Mouse (Mus musculus) forebrain, embryonic 13.5 days (tissue): Measurements from ENCODE around the gene Paxx. TPM values are rescaled to one million over a fixed set of nuclear protein-coding genes. Genes with fewer than 3 reads are reported as not detected.

Source experiments
- ATAC-seq: fragments of 200-750 bp; cut with Nextera tagmentation; 2 replicates; pipeline ENCODE4 v1.8.0; 2017
- H3K27ac ChIP-seq: fragments of 300-500 bp; sonication (generic); 2 replicates; pipeline ENCODE4 v1.5.1; 2015; ENCODE audit warnings: inconsistent platforms, mild to moderate bottlenecking, moderate library complexity
- H3K27me3 ChIP-seq: fragments of 300-500 bp; sonication (generic); 2 replicates; pipeline ENCODE4 v1.6.1; 2015; ENCODE audit warnings: mild to moderate bottlenecking, inconsistent platforms
- H3K36me3 ChIP-seq: fragments of 300-500 bp; sonication (generic); 2 replicates; pipeline ENCODE4 v1.6.1; 2015; ENCODE audit warnings: mild to moderate bottlenecking, inconsistent platforms; ENCODE audit not compliant: poor library complexity, severe bottlenecking
- H3K4me1 ChIP-seq: fragments of 300-500 bp; sonication (generic); 2 replicates; pipeline ENCODE4 v1.6.1; 2015; ENCODE audit warnings: inconsistent platforms
- H3K4me2 ChIP-seq: fragments of 300-500 bp; sonication (generic); 2 replicates; pipeline ENCODE4 v1.6.1; 2015; ENCODE audit warnings: inconsistent platforms, mild to moderate bottlenecking, moderate library complexity
- H3K4me3 ChIP-seq: fragments of 300-500 bp; sonication (generic); 2 replicates; pipeline ENCODE4 v1.5.1; 2015; ENCODE audit warnings: mild to moderate bottlenecking, inconsistent platforms
- H3K9ac ChIP-seq: fragments of 300-500 bp; sonication (generic); 2 replicates; pipeline ENCODE4 v1.6.1; 2015; ENCODE audit warnings: mild to moderate bottlenecking, inconsistent platforms
- H3K9me3 ChIP-seq: fragments of 300-500 bp; sonication (generic); replicated peaks from 2 replicates; pipeline ENCODE4 v1.6.1; 2016; ENCODE audit warnings: inconsistent platforms
- WGBS: fragments of 180-500 bp; shearing (Covaris S2); methylation state at CpG from one replicate; pipeline ENCODE4 v1.1.7; 2015; 5-methylcytosine and 5-hydroxymethylcytosine counted together
- polyA plus RNA-seq: library from polyadenylated mRNA; unstranded; fragments of >200 nt; fragmentation: Nextera tagmentation; extraction: Ambion mirVana; gene quantifications from 2 replicates; pipeline ENCODE4 v1.2.1, GENCODE M21; 2015

The Paxx gene
- polyA plus RNA-seq, 1 experiment from 2014 or later, result 62.0 TPM

DNA sequence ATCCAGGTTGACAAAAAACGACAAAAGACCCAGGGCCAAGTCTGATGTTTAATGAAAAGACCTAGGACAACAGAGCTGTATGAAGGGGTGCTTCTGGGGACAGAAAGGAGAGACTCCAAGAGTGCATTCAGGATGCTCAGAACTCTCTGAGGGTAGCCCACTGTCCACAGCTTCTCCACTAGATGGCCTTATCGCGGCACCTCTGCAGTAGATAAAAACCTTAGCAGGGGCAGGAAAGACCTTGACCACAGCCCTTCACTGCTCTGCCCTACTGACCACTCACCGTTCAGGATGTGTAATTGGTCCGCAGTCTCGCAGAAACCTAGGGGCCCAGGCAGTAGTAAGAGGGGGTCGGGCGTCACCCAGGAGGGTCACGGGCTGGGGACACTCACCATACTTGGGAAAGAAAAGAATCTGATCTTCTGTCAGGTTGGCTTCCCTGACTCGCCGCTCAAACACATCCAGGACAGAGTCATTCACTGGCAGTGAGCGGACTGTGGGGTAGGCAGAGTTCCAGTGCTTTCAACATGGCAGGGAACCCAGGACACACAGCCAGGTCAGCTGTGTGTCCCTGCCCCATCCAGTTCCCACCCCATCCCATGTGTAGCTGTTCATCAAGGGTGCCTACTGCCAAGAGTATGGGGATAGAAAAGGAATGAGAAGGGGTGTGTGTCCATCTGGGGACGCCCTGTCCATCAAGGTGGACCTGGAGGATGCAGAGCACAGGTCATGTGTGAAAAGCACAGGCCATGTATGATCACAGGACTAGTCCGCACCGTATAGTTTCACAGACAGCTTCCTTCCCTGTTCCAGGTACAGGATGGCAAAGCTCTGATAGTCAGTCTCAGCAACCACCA lies 38.0 kb upstream of the Paxx start:
- Histone ChIP-seq H3K27me3 (no peaks in the 10 kb centered on the region), H3K4me2 (no peak overlapping the region), H3K9me3 (no peaks in the 10 kb centered on the region), H3K36me3 (peaks cover 16% of the 10 kb centered on the region), H3K27ac (no peak overlapping the region), H3K4me1 (peaks cover 21% of the 10 kb centered on the region), H3K9ac (no peak overlapping the region), H3K4me3 (no peak overlapping the region)
- 73% methylated on average over 15 of the region's 15 CpGs for WGBS
- ATAC-seq, result no peak

- Histone ChIP-seq H3K4me1 (peaks cover 21% of the 10 kb centered on the region), H3K4me2 (no peak overlapping the region), H3K9me3 (no peaks in the 10 kb centered on the region), H3K4me3 (no peak overlapping the region), H3K27me3 (no peaks in the 10 kb centered on the region), H3K36me3 (peaks cover 8% of the 10 kb centered on the region), H3K9ac (no peak overlapping the region), H3K27ac (no peak overlapping the region)
- 62% methylated on average over 6 of the region's 6 CpGs for WGBS
- ATAC-seq, result no peak
Measured at GRCm38 (mm10) chr2:25497846-25498575, 37.1 kb upstream of the Paxx start.

DNA sequence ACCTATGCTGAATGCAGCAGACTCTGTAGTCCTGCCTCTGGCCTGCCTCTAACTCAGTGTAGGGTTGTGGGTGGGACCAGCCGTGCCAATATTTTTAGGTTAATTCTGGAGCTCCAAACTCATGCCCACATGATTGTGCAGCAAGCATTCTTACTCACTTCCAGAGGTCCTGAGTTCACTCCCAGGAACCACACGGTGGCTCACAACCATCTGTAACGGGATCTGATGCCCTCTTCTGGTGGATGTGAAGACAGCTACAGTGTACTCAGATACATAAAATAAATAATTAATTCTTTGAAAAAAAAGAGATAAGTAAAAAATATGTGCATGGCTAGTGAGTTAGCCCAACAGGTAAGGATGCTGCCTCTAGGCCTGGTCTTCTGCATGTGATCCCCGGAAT lies 35.6 kb upstream of the Paxx start:
- Histone ChIP-seq H3K9me3 (no peaks in the 10 kb centered on the region), H3K4me3 (no peak overlapping the region), H3K4me2 (no peak overlapping the region), H3K27me3 (no peaks in the 10 kb centered on the region), H3K9ac (no peak overlapping the region), H3K36me3 (no peaks in the 10 kb centered on the region), H3K27ac (no peak overlapping the region), H3K4me1 (peaks cover 10% of the 10 kb centered on the region)
- no peak for ATAC-seq
- WGBS, result 42% methylated on average over 4 of the region's 4 CpGs

DNA sequence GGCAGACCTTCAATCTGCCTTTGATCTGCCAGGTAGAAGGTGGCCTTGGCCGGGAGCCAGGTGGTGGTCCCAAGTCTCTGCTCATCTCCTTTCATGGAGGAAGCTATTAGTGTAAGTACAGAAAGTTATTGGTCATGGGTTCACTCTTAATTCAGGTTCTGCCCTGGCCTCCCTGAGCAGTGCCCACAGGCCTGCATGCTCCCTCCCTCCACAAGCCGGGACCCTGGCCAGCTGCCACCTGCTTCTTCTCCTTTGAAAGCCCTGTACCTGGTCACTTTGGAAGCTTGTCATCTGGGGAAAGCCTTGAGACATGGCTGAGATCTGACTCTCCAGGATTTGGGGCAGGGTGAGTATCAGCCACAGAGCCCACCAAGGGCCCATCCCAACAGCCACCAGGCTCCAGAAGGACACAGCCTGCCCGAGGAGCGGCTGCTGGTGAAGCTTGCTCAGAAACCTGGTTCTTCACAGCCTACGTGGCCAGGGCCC lies 32.6 kb upstream of the Paxx start, which contains the start of gene Lcn12:
Lcn12 (minus strand) TSS at position 436 of the 486 bp plus-strand sequence.
- no peak within 1 kb of the TSS for H3K27ac ChIP-seq
- no peaks in the 10 kb centered on the region for H3K9me3 ChIP-seq
- no peaks in the 10 kb centered on the region for H3K4me1 ChIP-seq
- no peak for ATAC-seq
- 0 out of 2 replicates have a peak, but pooled peaks cover 3% of the 10 kb centered on the region for H3K27me3 ChIP-seq
- no peak within 1 kb of the TSS for H3K4me2 ChIP-seq
- no peak within 1 kb of the TSS for H3K4me3 ChIP-seq
- 86% methylated on average over 5 of the region's 5 CpGs for WGBS
- no peak within 1 kb of the TSS for H3K9ac ChIP-seq
- no peaks in the 10 kb centered on the region for H3K36me3 ChIP-seq

- no peak overlapping the region for H3K9ac ChIP-seq
- no peak overlapping the region for H3K4me3 ChIP-seq
- no peak overlapping the region for H3K4me2 ChIP-seq
- H3K36me3 ChIP-seq, result no peaks in the 10 kb centered on the region
- WGBS, result 84% methylated on average over 5 of the region's 5 CpGs
- H3K27ac ChIP-seq, result no peak overlapping the region
- no peak for ATAC-seq
- no peaks in the 10 kb centered on the region for H3K4me1 ChIP-seq
- H3K27me3 ChIP-seq, result 0 out of 2 replicates have a peak, but pooled peaks cover 3% of the 10 kb centered on the region
- no peaks in the 10 kb centered on the region for H3K9me3 ChIP-seq
Measured at GRCm38 (mm10) chr2:25492988-25493387, 32.1 kb upstream of the Paxx start.

- Histone ChIP-seq H3K4me2 (no peak overlapping the region), H3K9ac (no peak overlapping the region), H3K9me3 (no peaks in the 10 kb centered on the region), H3K4me3 (no peak overlapping the region), H3K36me3 (no peaks in the 10 kb centered on the region), H3K4me1 (no peaks in the 10 kb centered on the region), H3K27me3 (0 out of 2 replicates have a peak, but pooled peaks cover 3% of the 10 kb centered on the region), H3K27ac (no peak overlapping the region)
- 79% methylated on average over 7 of the region's 7 CpGs for WGBS
- ATAC-seq, result no peak
Measured at GRCm38 (mm10) chr2:25488671-25489068, 27.8 kb upstream of the Paxx start.

DNA sequence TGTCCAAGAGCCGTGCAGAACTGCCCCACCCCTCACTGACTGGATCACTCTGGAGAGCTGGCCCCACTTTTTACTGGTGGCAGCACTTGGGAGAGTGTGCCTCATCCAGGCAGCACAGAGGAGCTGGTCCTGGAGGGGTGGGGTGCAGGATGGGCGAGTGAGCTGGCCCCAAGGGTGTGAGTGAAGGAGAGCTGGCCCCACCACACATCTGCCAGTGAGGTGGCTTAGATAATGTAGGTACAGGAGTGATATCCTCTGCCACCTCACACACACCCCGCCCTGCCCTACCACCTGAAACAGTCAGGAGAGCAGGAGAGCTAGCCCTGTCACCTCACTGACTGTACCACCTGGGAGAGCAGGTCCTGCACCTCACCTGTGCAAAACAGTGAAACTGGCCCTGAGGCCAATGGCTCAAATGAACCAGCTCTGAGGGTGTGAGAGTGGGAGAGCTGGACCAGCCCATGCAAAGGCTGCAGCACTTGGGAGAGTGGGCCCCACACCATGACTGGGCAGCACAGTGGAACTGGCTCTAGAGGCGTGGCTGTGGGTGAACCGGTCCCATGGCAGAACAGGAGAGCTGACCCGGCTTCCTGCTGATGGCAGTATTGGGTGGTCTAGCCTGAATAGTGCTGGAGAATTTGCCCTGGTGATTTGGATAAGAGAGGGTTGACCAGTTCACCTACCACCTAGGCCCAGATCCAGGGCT lies 27.2 kb upstream of the Paxx start:
- no peak overlapping the region for H3K9ac ChIP-seq
- H3K4me1 ChIP-seq, result no peaks in the 10 kb centered on the region
- H3K27ac ChIP-seq, result no peak overlapping the region
- 0 out of 2 replicates have a peak, but pooled peaks cover 3% of the 10 kb centered on the region for H3K27me3 ChIP-seq
- H3K36me3 ChIP-seq, result no peaks in the 10 kb centered on the region
- ATAC-seq, result no peak
- no peak overlapping the region for H3K4me3 ChIP-seq
- H3K9me3 ChIP-seq, result no peaks in the 10 kb centered on the region
- WGBS, result 77% methylated on average over 6 of the region's 6 CpGs
- no peak overlapping the region for H3K4me2 ChIP-seq

DNA sequence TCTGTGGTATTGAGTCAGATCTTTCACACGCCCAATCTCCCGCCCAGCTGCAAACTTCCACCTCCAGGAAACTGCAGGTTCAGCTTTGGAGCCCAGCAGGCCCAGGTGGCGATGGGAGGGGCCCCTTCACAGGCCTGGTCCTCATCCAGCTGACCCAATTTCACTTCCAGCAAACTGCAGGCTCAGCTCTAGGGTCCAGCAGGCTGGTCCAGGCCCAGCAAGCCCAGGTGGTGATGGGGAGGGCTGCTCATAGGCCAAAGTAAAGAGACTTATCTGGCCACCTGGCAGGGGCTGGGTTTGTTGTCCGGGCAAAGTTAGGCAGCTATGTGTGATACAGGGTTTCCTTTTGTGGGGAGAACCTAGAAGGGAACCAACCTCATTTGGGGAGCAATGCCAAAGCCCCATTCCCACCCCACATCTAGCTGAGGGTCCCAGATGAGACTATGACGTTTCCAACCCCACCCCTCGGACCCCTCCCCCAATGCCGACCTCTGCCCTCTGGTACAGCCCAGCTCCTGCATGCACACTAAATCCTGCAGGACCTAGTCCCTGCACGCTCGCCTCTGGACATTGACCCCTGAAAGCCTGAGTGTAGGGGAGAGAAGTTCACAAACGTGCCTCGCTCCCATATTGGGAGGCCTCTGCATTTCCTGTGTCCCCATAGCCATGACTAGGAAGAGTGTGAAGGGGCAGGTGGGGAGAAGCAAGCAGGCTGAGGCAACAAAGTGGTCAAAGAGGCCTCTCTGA lies 24.2 kb upstream of the Paxx start:
- Histone ChIP-seq H3K4me3 (no peak overlapping the region), H3K9ac (no peak overlapping the region), H3K4me2 (no peak overlapping the region), H3K27ac (no peak overlapping the region), H3K9me3 (no peaks in the 10 kb centered on the region), H3K4me1 (no peaks in the 10 kb centered on the region), H3K36me3 (no peaks in the 10 kb centered on the region), H3K27me3 (0 out of 2 replicates have a peak, but pooled peaks cover 3% of the 10 kb centered on the region)
- WGBS, result 69% methylated on average over 11 of the region's 11 CpGs
- ATAC-seq, result no peak

GRCm38 (mm10) chr2:25482969-25483368 lies 22.1 kb upstream of the Paxx start:
- ATAC-seq, result no peak
- 24% methylated on average over 7 of the region's 7 CpGs for WGBS
- no peak overlapping the region for H3K27ac ChIP-seq
- H3K9ac ChIP-seq, result no peak overlapping the region
- H3K4me3 ChIP-seq, result no peak overlapping the region
- H3K4me1 ChIP-seq, result no peaks in the 10 kb centered on the region
- H3K27me3 ChIP-seq, result no peaks in the 10 kb centered on the region
- H3K36me3 ChIP-seq, result no peaks in the 10 kb centered on the region
- H3K9me3 ChIP-seq, result no peaks in the 10 kb centered on the region
- H3K4me2 ChIP-seq, result no peak overlapping the region

DNA sequence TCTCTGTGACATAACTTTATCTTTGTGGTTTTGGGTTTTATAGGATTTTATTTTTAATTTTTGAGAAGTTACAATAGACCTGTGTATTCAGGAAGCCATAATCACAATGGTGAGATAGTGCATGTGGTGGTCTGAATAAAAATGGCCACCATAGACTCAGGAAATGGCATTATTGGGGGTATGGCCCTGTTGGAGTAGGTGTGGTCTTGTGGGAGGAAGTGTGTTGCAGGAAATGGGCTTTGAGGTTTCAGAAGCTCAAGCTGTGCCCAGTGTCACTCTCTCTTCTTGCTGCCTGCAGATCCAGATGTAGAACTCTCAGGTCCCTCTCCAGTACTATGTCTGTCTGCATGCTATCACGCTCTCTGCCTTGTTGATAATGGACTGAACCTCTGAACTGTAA lies 19.6 kb upstream of the Paxx start:
- Histone ChIP-seq H3K36me3 (no peaks in the 10 kb centered on the region), H3K4me3 (no peak overlapping the region), H3K4me2 (no peak overlapping the region), H3K27me3 (0 out of 2 replicates have a peak, but pooled peaks cover 3% of the 10 kb centered on the region), H3K4me1 (no peaks in the 10 kb centered on the region), H3K27ac (no peak overlapping the region), H3K9ac (no peak overlapping the region), H3K9me3 (no peaks in the 10 kb centered on the region)
- 91% methylated on average over 1 of the region's 1 CpGs for WGBS
- no peak for ATAC-seq

DNA sequence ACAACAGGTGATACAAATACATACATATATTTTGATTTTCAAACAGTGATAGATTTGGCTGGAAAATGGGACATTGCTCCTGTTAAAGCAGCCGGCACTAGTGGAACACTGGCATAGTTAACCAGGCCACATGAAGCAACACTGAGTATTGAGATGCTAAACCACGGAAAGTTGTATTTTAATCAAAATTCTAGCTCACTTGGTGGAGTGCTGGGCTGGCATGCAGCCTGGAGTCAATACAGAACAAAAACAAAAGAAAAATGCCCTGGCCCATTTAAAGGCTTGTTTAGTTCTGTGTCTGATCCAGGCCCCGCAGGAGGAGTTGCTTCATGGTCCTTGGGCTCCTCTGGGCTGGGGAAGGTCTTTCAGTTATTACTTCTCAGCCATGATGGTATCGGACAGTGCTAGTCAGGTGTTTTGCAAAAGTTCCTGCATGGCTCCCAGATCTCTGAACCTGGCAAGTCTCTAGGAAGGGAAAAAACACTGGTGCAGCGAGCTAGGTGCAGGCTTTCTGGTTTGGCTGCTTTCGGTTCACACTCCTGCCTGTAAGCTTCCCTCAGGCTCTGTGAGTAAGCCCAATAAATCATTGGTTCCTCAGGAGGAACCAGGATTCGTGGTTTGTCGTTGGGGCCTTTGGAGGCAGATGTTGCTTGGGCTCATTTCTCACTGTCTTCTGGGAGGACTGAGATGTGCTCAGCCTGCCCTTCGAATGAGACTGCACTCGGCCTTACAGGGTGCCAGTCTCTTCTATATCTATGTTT lies 18.8 kb upstream of the Paxx start:
- Histone ChIP-seq H3K27me3 (0 out of 2 replicates have a peak, but pooled peaks cover 5% of the 10 kb centered on the region), H3K4me2 (no peak overlapping the region), H3K9me3 (no peaks in the 10 kb centered on the region), H3K9ac (no peak overlapping the region), H3K4me3 (no peak overlapping the region), H3K27ac (no peak overlapping the region), H3K36me3 (no peaks in the 10 kb centered on the region), H3K4me1 (no peaks in the 10 kb centered on the region)
- ATAC-seq, result no peak
- WGBS, result 77% methylated on average over 10 of the region's 10 CpGs
